Mouse (Mus musculus): ENCODE results near the gene Olfr969.
"Not testable (repeated sequence)": the region's sequence is repeated elsewhere in the genome, so short reads cannot be mapped to it uniquely, and the experiment has no call there.

Gene Olfr969

GRCm38 (mm10) chr9:39790558-39790957 lies at the start of gene Olfr969:
TSS of gene Olfr969 (plus strand) at chr9:39790945.
- DNase-seq (ENCODE audit: low spot score in 2 of 2): no peak

DNA sequence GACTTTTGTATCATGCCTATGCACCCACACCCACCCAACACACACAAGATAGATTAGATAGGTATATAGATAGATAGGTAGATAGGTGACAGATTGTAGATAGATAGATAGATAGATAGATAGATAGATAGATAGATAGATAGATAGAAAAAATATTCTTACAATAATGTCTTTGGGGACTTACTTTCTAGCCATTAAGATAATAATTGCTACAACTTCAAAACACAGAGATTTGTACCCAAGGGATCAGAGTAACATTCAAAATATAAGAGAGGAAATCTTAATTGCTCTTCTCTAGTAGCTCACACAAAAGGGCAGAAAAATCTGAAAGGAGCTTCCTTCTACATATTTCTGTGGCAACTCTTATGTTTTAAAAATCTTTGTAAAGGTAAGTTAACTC lies 44.8 kb upstream of the Olfr969 start, which contains the start of gene Olfr967:
Gene Olfr967 (plus strand): TSS at position 301 of the 400 bp plus-strand sequence.
- no peak for DNase-seq (ENCODE audit: low spot score in 2 of 2)

GRCm38 (mm10) chr9:39746428-39746827 lies 44.3 kb upstream of the Olfr969 start:
- no peak for DNase-seq (ENCODE audit: low spot score in 2 of 2)

DNA sequence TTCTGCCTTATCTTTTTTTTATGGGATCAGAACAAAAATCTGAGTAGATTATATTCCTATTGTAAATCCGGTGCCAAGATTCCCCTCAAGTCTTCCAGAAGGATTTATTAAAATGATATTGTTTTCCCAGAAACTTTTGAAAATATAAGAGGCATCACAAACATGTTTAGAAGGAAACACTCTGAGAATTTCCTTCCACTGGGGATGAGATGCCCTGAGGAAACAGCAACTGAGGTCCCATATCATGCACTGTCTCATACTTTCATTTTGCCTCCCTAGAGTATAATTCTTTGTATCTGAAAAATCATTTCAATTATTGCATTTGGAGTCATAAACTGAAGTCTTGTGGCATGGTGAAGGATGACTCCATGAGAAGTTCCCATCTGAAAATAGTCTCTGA lies 7.6 kb upstream of the Olfr969 start, which contains the start of gene Olfr968:
Gene Olfr968 (minus strand): TSS at position 101 of the 400 bp plus-strand sequence.
- no peak for DNase-seq (ENCODE audit: low spot score in 2 of 2)

DNA sequence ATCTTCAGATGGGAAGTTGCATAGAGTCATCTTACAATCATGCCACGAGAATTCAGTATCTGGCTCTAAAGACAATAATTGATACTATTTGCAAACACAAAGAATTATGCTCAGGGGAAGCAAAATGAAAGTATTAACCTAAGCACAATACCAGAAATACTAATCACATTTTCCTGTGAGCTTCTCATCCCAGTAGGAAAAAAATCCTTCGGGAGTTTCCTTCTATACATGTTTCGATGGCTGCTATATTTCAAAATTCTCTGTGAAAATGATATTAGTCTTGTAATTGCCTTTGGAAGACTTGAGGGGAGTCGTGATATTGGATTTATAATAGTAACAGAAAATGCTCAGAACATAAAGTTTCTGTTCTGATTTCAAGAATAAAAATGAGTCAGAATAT lies 17.8 kb downstream of the Olfr969 start, which contains the start of gene Olfr970:
Gene Olfr970 (plus strand): TSS at position 301 of the 400 bp plus-strand sequence.
- no peak for DNase-seq (ENCODE audit: low spot score in 2 of 2)

- not testable (repeated sequence) for DNase-seq (ENCODE audit: low spot score in 2 of 2)
Measured at GRCm38 (mm10) chr9:39836576-39836975, 45.8 kb downstream of the Olfr969 start, which contains the start of gene Olfr971. TSS of gene Olfr971 (plus strand) at chr9:39836876.

Data from urinary bladder, postnatal 36 days (tissue).